Mouse (Mus musculus) limb, embryonic 10.5 days (tissue): ENCODE data around the gene Lefty1. TPM values are rescaled to one million over a fixed set of nuclear protein-coding genes. Genes with fewer than 3 reads are reported as not detected.

Source experiments
- DNase-seq: peaks from one replicate; pipeline ENCODE4 v3.0.0-alpha.2; 2017; ENCODE audit warnings: low spot score
- H3K27ac ChIP-seq: fragments of 300-500 bp; sonication (generic); 2 replicates; pipeline ENCODE4 v1.5.1; 2016; ENCODE audit warnings: mild to moderate bottlenecking
- H3K27me3 ChIP-seq: fragments of 300-500 bp; sonication (generic); 2 replicates; pipeline ENCODE4 v1.6.1; 2016; ENCODE audit warnings: low read depth, mild to moderate bottlenecking; ENCODE audit not compliant: poor library complexity, severe bottlenecking
- H3K36me3 ChIP-seq: fragments of 300-500 bp; sonication (generic); 2 replicates; pipeline ENCODE4 v1.6.1; 2016; ENCODE audit warnings: mild to moderate bottlenecking, moderate library complexity
- H3K4me1 ChIP-seq: fragments of 300-500 bp; sonication (generic); 2 replicates; pipeline ENCODE4 v1.6.1; 2016
- H3K4me3 ChIP-seq: fragments of 300-500 bp; sonication (generic); 2 replicates; pipeline ENCODE4 v1.5.1; 2016; ENCODE audit warnings: mild to moderate bottlenecking, moderate library complexity
- H3K9me3 ChIP-seq: fragments of 300-500 bp; sonication (generic); replicated peaks from 2 replicates; pipeline ENCODE4 v1.6.1; 2016; ENCODE audit warnings: mild to moderate bottlenecking
- WGBS: fragments of 180-500 bp; shearing (Covaris S2); methylation state at CpG from one replicate; pipeline ENCODE4 v1.1.7; 2016; 5-methylcytosine and 5-hydroxymethylcytosine counted together
- polyA plus RNA-seq: library from polyadenylated mRNA; unstranded; fragments of >200 nt; fragmentation: Nextera tagmentation; extraction: Ambion mirVana; gene quantifications from 2 replicates; pipeline ENCODE4 v1.2.1, GENCODE M21; 2016

Gene Lefty1
- polyA plus RNA-seq, 1 experiment from 2014 or later = 0.33 TPM

GRCm38 (mm10) chr1:180945001-180945980 lies 10.5 kb downstream of the Lefty1 start:
- no peaks in the 10 kb centered on the region for H3K36me3 ChIP-seq
- DNase-seq = peak; percentile 69
- H3K4me3 ChIP-seq = peak overlapping the region; percentile 39
- H3K9me3 ChIP-seq = no peaks in the 10 kb centered on the region
- 22% methylated on average over 20 of the region's 20 CpGs for whole genome bisulfite sequencing
- peaks cover 57% of the 10 kb centered on the region for H3K4me1 ChIP-seq
- H3K27ac ChIP-seq = peak overlapping the region; percentile 78
- peaks cover 49% of the 10 kb centered on the region for H3K27me3 ChIP-seq

DNA sequence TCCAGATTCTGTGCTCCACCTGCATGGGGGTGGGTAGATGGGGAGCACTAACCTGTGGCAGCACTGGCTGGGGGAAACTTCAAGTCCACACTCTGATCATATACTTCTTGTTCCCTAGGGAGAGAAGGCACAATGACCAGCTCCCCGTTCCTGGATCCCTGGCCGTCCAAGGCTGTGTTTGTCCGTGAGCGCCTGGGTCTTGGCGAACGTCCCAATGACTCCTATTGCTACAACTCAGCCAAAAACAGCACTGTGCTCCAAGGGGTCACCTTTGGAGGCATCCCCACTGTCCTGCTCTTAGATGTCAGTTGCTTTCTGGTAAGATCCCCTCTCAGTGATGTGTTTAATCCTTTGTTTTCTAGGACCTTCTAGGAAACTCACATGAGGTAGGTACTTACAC lies 11.6 kb downstream of the Lefty1 start:
- no peak for DNase-seq
- WGBS = 94% methylated on average over 6 of the region's 6 CpGs
- peaks cover 52% of the 10 kb centered on the region for H3K4me1 ChIP-seq
- peaks cover 38% of the 10 kb centered on the region for H3K27me3 ChIP-seq
- H3K4me3 ChIP-seq = no peak overlapping the region
- peak overlapping the region; percentile 78 for H3K27ac ChIP-seq
- no peaks in the 10 kb centered on the region for H3K9me3 ChIP-seq
- H3K36me3 ChIP-seq = 0 out of 2 replicates have a peak, but pooled peaks cover 4% of the 10 kb centered on the region

- H3K36me3 ChIP-seq = peaks cover 9% of the 10 kb centered on the region; the same call in 1 of the 2 replicates
- no peak overlapping the region for H3K27ac ChIP-seq
- no peak for DNase-seq
- H3K4me1 ChIP-seq = peaks cover 21% of the 10 kb centered on the region
- H3K27me3 ChIP-seq = no peaks in the 10 kb centered on the region
- no peaks in the 10 kb centered on the region for H3K9me3 ChIP-seq
- H3K4me3 ChIP-seq = no peak overlapping the region
- 75% methylated on average over 6 of the region's 6 CpGs for WGBS
Observed at GRCm38 (mm10) chr1:180952085-180952746, 17.4 kb downstream of the Lefty1 start.

- Histone ChIP-seq H3K4me3 (no peak overlapping the region), H3K4me1 (peaks cover 21% of the 10 kb centered on the region), H3K9me3 (no peaks in the 10 kb centered on the region), H3K36me3 (peaks cover 9% of the 10 kb centered on the region; the same call in 1 of the 2 replicates), H3K27me3 (no peaks in the 10 kb centered on the region), H3K27ac (no peak overlapping the region)
- no peak for DNase-seq
- WGBS = 89% methylated on average over 5 of the region's 5 CpGs
Observed at GRCm38 (mm10) chr1:180952808-180953207, 18.0 kb downstream of the Lefty1 start.

DNA sequence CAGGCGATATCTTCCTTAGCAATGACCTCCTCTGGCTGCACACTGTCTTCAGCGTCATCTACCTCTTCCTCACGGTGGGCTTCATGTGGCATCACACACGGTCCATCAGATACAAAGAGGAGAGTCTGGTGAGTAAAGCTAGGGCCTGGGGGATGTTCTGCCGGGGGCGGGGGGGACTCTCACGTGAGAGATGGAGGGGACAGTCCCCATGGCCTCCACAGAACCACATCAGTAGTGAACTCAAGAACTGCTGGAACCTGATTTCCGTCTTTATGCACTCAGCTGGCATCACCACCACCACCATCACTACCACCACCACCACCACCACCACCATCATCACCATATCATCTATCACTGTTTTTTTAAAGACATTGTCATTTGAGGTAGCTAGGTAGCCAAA lies 21.6 kb downstream of the Lefty1 start:
- H3K27ac ChIP-seq = no peak overlapping the region
- H3K4me1 ChIP-seq = peaks cover 9% of the 10 kb centered on the region
- H3K36me3 ChIP-seq = peaks cover 5% of the 10 kb centered on the region; the same call in 1 of the 2 replicates
- WGBS = 92% methylated on average over 8 of the region's 8 CpGs
- DNase-seq = no peak
- H3K4me3 ChIP-seq = no peak overlapping the region
- H3K27me3 ChIP-seq = no peaks in the 10 kb centered on the region
- no peaks in the 10 kb centered on the region for H3K9me3 ChIP-seq

DNA sequence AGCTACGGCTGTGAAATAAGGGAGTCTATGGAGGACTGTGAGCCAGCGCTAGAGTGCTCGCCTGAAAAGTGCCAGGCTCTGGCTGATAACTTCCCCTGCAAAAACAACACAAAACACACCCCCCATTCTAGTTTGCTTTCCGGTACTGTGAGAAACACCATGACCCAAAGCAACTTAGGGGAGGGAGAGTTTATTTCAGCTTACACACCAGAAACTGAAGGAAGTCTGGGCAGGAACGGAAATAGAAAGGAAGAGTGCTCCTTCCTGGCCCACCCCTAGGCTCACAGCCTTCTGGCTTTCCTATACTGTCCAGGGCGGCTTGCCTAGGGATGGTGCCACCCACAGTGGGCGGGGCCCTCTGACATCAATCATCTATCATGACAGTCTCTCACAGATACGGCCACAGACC lies 22.2 kb downstream of the Lefty1 start:
- peaks cover 5% of the 10 kb centered on the region; the same call in 1 of the 2 replicates for H3K36me3 ChIP-seq
- H3K9me3 ChIP-seq = no peaks in the 10 kb centered on the region
- H3K4me3 ChIP-seq = no peak overlapping the region
- 89% methylated on average over 8 of the region's 8 CpGs for WGBS
- no peak overlapping the region for H3K27ac ChIP-seq
- DNase-seq = no peak
- H3K27me3 ChIP-seq = no peaks in the 10 kb centered on the region
- peaks cover 9% of the 10 kb centered on the region for H3K4me1 ChIP-seq

DNA sequence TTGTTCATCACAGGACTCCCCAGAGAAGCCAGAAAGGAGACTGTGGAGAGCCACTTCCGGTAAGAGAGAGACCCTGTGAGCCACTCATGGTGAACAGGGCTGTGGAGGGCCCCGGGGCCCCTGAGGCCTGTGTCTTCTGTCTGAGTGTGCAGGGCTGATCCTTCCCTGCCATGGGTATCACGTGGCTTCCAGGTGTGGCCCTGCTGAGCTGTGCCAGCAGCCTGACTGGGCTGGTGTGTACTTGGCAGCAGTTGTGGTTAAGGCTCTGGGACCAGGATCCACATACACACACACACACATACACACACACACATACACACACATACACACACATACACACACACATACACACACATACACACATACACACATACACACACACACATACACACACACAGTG lies 23.2 kb downstream of the Lefty1 start:
- Histone ChIP-seq H3K36me3 (peaks cover 5% of the 10 kb centered on the region; the same call in 1 of the 2 replicates), H3K9me3 (no peaks in the 10 kb centered on the region), H3K27me3 (no peaks in the 10 kb centered on the region), H3K4me1 (peaks cover 9% of the 10 kb centered on the region), H3K27ac (no peak overlapping the region), H3K4me3 (no peak overlapping the region)
- no peak for DNase-seq
- 85% methylated on average over 3 of the region's 3 CpGs for WGBS

DNA sequence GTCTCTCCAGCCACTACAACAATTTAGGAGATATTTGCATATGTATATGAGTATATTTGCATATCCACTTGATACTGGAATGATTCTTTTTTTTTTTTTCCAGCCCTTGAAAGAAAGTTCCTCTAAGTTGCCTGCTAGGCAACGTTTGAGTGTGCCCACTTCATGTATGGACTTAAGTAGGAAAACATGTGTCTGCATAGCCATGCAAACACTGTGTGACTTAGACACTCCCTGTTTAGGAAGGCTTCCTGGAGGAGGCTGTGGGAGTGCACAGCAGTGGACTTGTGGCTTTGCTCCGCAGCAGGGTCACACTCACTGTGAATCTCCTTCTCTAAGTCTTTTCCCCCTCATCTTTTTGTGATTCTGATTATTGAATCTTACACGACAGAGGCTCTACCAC lies 24.0 kb downstream of the Lefty1 start:
- DNase-seq = no peak
- peaks cover 6% of the 10 kb centered on the region for H3K4me1 ChIP-seq
- WGBS = 67% methylated on average over 3 of the region's 3 CpGs
- H3K36me3 ChIP-seq = peaks cover 5% of the 10 kb centered on the region; the same call in 1 of the 2 replicates
- no peak overlapping the region for H3K27ac ChIP-seq
- H3K27me3 ChIP-seq = no peaks in the 10 kb centered on the region
- no peak overlapping the region for H3K4me3 ChIP-seq
- H3K9me3 ChIP-seq = no peaks in the 10 kb centered on the region

DNA sequence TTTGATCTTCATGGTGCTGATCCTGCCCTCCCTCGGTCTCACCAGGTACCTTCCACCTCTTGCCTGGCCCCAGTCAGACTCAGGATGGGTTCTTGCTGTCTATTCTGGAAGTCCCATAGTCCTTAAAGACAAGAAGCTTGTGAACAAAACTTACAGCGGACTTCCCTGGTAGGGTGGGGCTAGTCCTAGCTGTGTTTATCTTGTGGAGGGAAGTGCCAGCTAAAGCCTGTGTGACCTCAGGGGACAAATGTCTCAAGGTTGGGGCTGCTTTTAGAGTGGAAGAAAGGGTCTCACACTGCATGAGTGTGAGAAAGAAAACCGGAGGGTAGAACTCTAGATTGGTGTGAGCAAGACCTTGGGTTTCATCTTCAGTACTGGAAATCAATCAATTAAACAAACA lies 31.0 kb downstream of the Lefty1 start:
- no peaks in the 10 kb centered on the region; the same call in 1 of the 2 replicates for H3K4me1 ChIP-seq
- no peaks in the 10 kb centered on the region for H3K9me3 ChIP-seq
- H3K4me3 ChIP-seq = no peak overlapping the region
- H3K27ac ChIP-seq = no peak overlapping the region
- WGBS = 90% methylated on average over 3 of the region's 3 CpGs
- DNase-seq = no peak
- H3K36me3 ChIP-seq = peaks cover 4% of the 10 kb centered on the region; the same call in 1 of the 2 replicates
- no peaks in the 10 kb centered on the region for H3K27me3 ChIP-seq

DNA sequence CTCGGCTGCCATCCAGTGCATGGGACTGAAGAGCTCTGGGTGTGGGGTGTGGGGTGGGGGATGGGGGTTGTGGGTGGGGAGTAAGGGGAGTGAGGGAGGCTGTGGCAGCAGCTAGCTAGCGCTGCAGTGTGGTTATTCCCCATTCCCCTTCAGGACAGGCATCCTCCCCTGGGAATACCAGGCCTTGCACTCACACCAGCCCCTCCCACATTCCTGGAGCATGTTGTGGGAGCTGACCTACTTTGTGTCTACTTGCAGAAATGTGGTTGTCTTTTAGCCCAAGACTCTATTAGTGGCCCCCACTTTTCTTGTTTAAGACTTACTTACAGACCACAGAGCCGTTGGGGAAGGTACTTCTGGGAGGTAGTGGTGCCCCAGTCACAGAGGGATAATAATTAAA lies 31.7 kb downstream of the Lefty1 start:
- Histone ChIP-seq H3K27me3 (no peaks in the 10 kb centered on the region), H3K36me3 (peaks cover 4% of the 10 kb centered on the region; the same call in 1 of the 2 replicates), H3K27ac (no peak overlapping the region), H3K4me1 (no peaks in the 10 kb centered on the region; the same call in 1 of the 2 replicates), H3K4me3 (no peak overlapping the region), H3K9me3 (no peaks in the 10 kb centered on the region)
- 71% methylated on average over 3 of the region's 3 CpGs for WGBS
- DNase-seq = no peak

DNA sequence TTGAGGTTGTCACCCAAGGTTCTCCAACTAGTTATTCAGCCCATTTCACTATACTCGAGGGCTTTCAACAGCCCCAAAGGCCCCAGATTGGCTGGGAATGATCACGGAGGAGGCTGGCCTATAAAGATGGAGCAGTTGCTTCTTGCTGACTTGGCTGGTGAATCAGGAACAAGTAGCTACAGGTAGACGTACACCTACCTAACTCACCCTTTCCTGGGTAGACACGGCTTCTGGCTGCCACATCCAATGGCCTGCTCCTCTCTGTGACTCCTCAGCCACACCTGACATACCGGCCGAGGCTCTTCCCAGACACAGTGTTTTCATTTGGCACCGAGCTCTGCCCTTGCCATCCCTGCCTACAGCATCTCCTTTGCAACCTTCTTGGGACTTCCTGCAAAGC lies 32.4 kb downstream of the Lefty1 start:
- H3K4me3 ChIP-seq = no peak overlapping the region
- H3K4me1 ChIP-seq = no peaks in the 10 kb centered on the region; the same call in 1 of the 2 replicates
- H3K9me3 ChIP-seq = no peaks in the 10 kb centered on the region
- no peak overlapping the region for H3K27ac ChIP-seq
- H3K36me3 ChIP-seq = peaks cover 4% of the 10 kb centered on the region; the same call in 1 of the 2 replicates
- WGBS = 89% methylated on average over 7 of the region's 7 CpGs
- no peak for DNase-seq
- H3K27me3 ChIP-seq = no peaks in the 10 kb centered on the region

DNA sequence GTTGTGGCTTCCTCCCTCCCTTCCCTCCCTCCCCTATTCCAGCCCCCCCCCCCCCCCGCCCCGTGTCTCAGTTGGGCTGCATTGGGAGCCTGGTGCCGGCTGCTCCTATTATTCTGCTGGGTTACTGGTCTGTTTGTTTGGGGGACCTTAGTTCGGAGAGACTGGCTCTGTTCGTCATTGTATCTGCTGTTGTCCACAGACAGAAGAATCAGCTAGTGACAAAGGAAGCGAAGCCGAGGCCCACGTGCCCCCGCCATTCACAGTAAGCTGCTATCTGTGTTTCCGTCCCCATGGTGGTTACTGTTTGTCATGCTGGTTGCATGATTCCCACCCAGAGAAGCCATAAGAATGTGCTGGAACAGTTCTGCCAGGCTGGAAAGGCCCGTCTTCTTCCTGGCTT lies 38.1 kb downstream of the Lefty1 start:
- WGBS = 86% methylated on average over 10 of the region's 11 CpGs
- Histone ChIP-seq H3K4me1 (peaks cover 3% of the 10 kb centered on the region), H3K36me3 (no peaks in the 10 kb centered on the region; the same call in 1 of the 2 replicates), H3K4me3 (no peak overlapping the region), H3K27ac (no peak overlapping the region), H3K27me3 (no peaks in the 10 kb centered on the region), H3K9me3 (no peaks in the 10 kb centered on the region)
- no peak for DNase-seq
